Mouse (Mus musculus) layer of hippocampus, adult 9-10 months (tissue): ENCODE data around the gene Rab19.
"Not testable (repeated sequence)": the region's sequence is repeated elsewhere in the genome, so short reads cannot be mapped to it uniquely, and the experiment has no call there.

Experiments used
- DNase-seq: peaks from one replicate; pipeline ENCODE4 v3.0.0; 2022; ENCODE audit warnings: low spot score

Gene Rab19

DNA sequence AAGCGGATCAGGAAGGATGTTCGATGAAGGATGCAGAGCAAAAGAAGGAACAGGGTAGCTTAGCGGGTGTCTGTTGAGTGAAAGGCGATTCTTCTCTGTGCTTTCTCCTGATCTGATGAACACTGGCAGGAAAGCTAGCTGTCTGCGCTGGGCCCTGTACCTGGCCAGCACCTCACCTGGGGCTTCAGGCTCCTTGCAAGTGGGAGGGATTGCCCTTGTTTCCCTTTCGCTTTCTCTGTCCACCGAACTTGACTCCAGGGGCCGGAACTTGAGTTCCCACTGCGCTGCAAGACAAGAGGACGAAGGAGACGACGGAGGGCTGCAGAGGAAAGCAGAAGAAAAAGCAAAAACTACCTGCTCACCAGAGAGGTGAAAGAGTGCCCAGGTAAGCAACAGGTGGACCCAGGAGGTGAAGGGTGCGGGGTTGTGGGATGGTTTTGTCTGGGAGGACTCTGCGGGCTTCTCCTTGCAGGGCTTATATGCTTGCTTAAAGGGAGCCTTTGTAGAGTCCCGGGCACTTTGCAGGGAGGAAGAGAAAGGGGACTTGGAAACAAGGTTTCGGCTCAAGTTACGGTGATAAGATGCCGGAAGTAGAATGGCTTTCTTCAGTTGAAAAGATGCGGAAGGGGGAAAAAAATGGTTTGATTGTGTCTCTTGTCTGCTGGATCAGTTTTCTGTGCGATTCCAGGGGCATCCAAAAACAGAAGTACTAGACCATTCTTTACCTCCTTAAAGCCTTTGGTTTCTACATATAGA lies at the start of gene Rab19:
Rab19 (plus strand) TSS at position 51 of the 756 bp plus-strand sequence.
- DNase-seq: no peak

DNA sequence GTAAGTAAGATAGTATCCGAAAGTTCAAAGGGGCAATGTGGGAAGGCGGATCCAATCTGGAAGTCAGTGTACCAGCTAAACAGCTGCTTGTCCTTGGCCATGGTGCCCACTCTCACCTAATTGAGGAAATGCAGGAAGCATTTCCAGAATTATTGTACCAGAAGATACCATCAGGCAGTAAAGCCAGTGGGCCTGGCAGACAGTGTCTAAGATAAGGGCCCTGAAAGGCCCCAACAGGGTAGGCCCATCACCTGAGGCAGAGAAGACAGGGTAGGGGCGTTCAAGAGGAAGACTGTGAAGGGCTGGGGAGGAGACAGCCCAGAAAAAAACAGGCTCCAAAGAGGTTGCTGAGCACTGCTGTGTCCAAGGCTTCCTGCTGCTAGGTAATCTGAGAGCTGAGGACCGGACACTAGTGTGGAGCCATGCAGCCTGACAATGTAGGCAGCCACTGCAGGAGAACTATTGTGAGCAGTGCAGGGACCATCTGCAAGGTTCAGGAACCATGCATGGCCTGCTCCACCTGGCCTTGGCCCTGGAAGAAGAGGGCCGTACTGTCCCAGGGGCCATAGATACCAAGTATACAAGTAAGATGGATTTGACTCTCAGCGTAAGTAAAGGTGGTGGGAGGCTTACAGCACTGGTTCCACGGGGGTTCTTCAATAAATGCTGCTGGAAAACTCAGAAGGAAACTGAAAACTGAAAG lies 48.8 kb upstream of the Rab19 start:
- no peak for DNase-seq

DNA sequence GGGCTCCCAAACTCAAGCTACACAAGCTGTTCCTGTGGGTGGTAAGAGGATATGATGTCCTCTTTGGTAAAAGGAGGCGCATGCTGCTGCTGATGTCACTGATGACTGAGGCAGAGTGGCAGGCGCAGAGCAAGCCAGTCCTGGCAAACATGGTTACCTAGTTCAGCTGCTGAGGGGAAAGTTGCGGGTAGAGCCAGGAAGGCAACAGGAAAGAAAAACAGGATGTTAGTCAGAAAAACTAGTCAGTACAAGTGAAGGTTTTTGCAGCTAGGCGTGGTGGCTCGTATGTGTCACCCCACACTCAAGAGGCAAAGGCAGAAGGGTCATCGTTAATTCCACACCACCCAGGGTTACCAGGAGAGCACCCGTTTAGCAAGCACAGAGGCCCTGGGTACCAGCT lies 46.8 kb upstream of the Rab19 start:
- DNase-seq: no peak

- no peak for DNase-seq
These were observed 46.1 kb upstream of the Rab19 start for GRCm38 (mm10) chr6:39334873-39335272.

GRCm38 (mm10) chr6:39338359-39338758 lies 42.6 kb upstream of the Rab19 start:
- no peak for DNase-seq

- no peak for DNase-seq
These were observed 39.2 kb upstream of the Rab19 start for GRCm38 (mm10) chr6:39341798-39342197.

DNA sequence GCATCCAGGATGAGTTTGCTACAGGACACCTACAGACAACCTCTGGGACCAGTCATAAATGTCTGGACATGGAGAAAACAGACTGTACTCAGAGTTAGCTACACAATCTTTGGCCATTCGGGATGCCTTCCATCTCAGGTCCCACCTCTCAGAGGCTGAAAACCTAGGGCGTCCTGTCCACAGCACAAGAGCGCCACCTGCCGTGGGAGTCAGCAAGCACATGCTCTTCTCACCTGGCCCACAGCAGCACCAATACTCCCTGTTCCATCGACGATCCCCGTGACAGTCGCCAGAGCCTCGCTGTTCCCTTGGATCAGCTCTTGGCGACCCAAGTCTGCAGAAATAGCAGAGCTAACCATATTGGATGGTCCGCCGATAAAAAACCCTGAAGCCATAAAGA lies 37.0 kb upstream of the Rab19 start:
- DNase-seq: peak; percentile 77

DNA sequence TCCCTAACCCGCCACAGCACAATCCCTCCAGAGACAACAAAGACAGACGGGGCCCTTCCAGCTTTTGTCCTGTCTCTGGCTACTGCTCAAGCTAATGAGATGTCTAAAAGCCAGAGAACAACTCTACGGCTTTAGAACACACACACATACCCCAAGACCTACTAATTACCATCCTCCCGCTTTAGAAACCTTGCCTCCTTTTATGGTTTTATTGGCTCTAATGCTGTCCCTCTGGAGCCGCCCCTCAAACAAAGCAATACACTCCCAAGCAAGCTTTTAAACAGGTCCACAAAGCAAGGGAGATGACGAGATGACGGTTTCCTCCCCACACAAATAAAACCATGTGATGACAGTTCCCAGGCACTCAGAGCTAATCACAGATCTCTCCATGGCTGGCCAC lies 35.5 kb upstream of the Rab19 start:
- DNase-seq: no peak

GRCm38 (mm10) chr6:39346991-39347501 lies 33.9 kb upstream of the Rab19 start:
- DNase-seq: no peak

GRCm38 (mm10) chr6:39347880-39348814 lies 32.8 kb upstream of the Rab19 start:
- no peak for DNase-seq

GRCm38 (mm10) chr6:39348946-39349345 lies 32.0 kb upstream of the Rab19 start:
- no peak for DNase-seq

DNA sequence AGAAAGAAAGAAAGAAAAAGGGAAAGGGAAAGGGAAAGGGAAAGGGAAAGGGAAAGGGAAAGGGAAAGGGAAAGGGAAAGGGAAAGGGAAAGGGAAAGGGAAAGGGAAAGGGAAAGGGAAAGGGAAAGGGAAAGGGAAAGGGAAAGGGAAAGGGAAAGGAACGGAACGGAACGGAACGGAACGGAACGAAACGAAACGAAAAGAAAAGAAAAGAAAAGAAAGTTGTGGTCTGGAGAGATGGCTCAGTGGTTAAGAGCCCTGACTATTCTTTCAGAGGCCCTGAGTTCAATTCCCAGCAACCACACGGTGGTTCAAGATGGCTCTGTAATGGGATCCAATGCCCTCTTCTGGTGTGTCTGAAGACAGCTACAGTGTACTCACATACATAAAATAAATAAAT lies 21.8 kb upstream of the Rab19 start:
- DNase-seq: not testable (repeated sequence)

DNA sequence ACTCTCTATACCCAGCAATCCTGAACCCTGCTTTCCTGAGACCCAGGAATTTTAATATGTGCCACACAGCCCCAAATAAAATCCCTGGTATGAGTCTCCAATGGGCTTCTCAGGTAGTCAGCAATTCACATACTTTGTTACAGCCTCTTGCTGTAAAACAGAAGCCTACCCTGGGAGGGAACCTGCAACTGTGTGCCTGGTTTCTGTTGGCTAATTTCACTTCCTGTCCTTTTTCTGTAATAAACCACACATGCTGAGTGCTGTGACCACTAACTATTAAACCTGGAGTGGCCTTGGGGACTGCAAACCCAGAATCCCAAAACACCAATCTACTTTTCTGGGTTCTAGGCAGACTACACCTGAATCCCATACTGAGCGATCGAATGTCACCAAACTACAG lies 18.3 kb upstream of the Rab19 start:
- DNase-seq: no peak

GRCm38 (mm10) chr6:39369631-39370030 lies 11.3 kb upstream of the Rab19 start:
- no peak for DNase-seq

DNA sequence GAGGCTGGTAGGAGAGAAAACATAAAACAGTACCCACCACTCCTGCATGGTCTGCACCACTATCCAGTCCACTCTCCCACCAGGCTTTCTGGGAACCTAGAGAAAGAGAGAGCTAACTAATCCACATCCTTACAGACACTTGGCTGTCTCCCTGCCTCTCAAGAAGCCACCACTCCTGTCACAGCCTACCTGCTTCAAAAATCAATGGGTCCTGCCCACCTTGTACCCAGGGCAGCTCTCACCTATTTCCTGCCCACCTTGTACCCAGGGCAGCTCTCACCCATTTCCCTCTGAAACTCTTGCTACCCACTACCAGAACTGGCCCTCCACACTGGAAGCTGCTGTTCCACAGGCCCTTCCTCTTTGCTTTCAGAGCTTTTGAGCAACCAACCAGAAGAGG lies 8.9 kb upstream of the Rab19 start:
- DNase-seq: no peak

DNA sequence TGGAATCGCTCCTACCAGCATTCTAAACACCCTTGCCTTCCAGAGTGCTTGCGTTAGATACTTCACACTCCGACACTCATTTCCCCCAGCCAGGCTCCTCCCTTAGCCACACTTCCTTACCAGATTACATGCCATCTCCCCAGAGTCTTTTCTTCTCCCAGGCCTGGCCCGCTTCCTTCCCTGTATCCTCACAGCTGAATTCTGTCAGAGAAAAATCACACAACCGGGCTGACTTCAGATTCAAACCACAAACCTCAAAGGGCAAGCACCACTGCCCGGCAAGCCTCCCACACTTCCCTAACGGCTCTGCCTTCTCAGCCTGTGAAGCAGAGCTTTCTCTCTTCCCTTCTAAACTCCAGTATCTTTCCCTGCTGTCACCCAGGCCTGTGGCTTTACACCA lies 8.2 kb upstream of the Rab19 start:
- DNase-seq: no peak

GRCm38 (mm10) chr6:39373301-39373955 lies 7.5 kb upstream of the Rab19 start:
- no peak for DNase-seq

GRCm38 (mm10) chr6:39376775-39377174 lies 4.2 kb upstream of the Rab19 start:
- DNase-seq: no peak

GRCm38 (mm10) chr6:39377311-39377827 lies 3.6 kb upstream of the Rab19 start, which contains the start of gene Slc37a3:
TSS of gene Slc37a3 (minus strand) at chr6:39377675.
- DNase-seq: peak; percentile 51

DNA sequence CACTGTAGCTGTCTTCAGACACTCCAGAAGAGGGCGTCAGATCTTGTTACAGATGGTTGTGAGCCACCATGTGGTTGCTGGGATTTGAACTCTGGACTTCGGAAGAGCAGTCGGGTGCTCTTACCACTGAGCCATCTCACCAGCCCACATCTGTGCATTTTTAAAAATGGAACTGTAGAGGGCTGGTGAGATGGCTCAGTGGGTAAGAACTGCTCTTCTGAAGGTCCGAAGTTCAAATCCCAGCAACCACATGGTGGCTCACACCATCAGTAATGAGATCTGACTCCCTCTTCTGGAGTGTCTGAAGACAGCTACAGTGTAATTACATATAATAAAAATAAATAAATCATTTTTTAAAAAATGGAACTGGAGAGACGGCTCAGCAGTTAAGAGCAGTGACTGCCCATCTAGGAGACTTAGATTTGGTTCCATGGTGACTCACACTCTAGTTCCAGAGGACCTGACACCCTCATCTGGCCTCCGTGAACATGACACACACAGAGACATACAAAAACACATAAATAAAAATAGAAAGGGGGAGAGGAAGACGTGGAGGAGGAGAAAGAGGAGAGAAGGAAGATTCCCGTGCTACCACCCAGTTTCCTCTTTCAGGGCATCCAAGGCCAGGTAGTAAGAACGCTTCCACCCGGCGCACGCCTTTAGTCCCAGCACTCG lies 2.7 kb upstream of the Rab19 start:
- not testable (repeated sequence) for DNase-seq

DNA sequence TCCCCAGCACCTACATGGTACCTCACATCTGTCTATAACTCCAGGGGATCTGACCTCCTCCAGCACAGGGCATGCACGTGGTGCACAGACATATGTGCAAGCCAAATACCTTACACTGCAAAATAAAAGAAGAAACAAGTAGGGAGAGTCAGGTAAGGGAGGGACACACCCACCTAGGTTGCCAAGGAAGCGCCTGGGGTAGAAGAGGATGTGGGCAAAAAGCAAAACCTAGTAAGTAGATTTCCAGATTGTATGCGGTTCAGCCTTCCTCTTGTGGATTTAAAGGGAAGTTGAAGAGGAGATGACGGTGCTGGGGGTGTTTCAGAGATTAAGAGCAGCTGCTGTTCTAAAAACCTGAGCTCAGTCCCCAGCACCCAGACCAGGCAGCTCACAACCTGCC lies 1.8 kb upstream of the Rab19 start:
- DNase-seq: no peak
